Mouse (Mus musculus): ENCODE results near the gene Anxa5. TPM values are rescaled to one million over a fixed set of nuclear protein-coding genes. Genes with fewer than 3 reads are reported as not detected.

The Anxa5 gene
- total and polyA plus RNA-seq, 3 experiments = 30.8 to 47.1 (median 43.4) TPM

DNA sequence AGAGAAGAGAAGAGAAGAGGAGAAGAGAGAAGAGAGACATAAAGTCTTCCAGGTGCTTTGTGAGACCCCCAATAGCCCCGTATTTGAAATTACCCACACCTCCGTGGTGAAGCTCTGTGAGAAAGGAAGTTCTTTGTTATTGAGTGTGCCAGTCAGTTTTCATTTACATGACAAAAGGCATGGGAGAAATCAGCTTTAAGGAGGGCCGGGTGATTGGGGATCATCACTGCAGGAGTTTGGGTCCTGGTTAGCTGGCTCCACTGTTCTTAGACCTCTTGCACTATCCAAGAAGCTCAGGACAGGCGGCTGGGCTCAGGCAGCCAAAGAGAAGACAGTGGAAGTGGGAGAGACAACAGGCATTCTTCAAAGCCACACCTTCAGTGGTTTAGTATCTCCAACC is 46.4 kb upstream of the Anxa5 start:
- peaks cover 7% of the 10 kb centered on the region for H3K27me3 ChIP-seq (replicated peaks)
- no peak overlapping the region for H3K9ac ChIP-seq (ENCODE audit: insufficient read depth, low read depth)
- no peak overlapping the region for H3K4me2 ChIP-seq (ENCODE audit: insufficient read depth, low read depth, poor library complexity, severe bottlenecking)
- no peak overlapping the region for H3K27ac ChIP-seq (ENCODE audit: insufficient read depth, low read depth)
- TF ChIP-seq POLR2AphosphoS2 (IDR thresholded peaks at IDR 0.05; ENCODE audit: low read depth, low read length) (no peak), E2F4 (IDR thresholded peaks at IDR 0.05; ENCODE audit: insufficient replicate concordance, low read depth, low read length) (no peak), MAFK (IDR thresholded peaks at IDR 0.05; ENCODE audit: insufficient replicate concordance, low read length) (no peak), POLR2A (IDR thresholded peaks at IDR 0.05; ENCODE audit: low read depth, low read length) (no peak), PAX5 (IDR thresholded peaks at IDR 0.05; ENCODE audit: low read length) (no peak), CTCF (conservative IDR thresholded peaks at IDR 0.05 in 1 of 2, IDR thresholded peaks at IDR 0.05 in 1 of 2; ENCODE audit: low read depth in 2 of 2, low read length in 2 of 2) (no peak), IRF4 (IDR thresholded peaks at IDR 0.05; ENCODE audit: low read depth, low read length) (no peak), MYC (IDR thresholded peaks at IDR 0.05; ENCODE audit: low read depth, low read length) (no peak), JUN (IDR thresholded peaks at IDR 0.05; ENCODE audit: insufficient read depth, low read depth, low read length) (no peak), NELFE (IDR thresholded peaks at IDR 0.05; ENCODE audit: low read depth, low read length) (no peak), NRF1 (IDR thresholded peaks at IDR 0.05; ENCODE audit: low read depth, low read length) (no peak), UBTF (IDR thresholded peaks at IDR 0.05; ENCODE audit: low read depth, low read length) (no peak), GABPA (IDR thresholded peaks at IDR 0.05; ENCODE audit: insufficient replicate concordance, low read depth, low read length) (no peak), USF1 (IDR thresholded peaks at IDR 0.05; ENCODE audit: low read depth, low read length) (no peak), USF2 (conservative IDR thresholded peaks at IDR 0.05; ENCODE audit: low read depth, low read length) (no peak), TBP (conservative IDR thresholded peaks at IDR 0.05; ENCODE audit: low read depth, low read length) (no peak), HCFC1 (IDR thresholded peaks at IDR 0.05; ENCODE audit: low read depth, low read length) (no peak), BHLHE40 (IDR thresholded peaks at IDR 0.05; ENCODE audit: low read depth, low read length) (no peak), EP300 (IDR thresholded peaks at IDR 0.05; ENCODE audit: low read length) (no peak), RCOR1 (conservative IDR thresholded peaks at IDR 0.05; ENCODE audit: low read depth, low read length) (no peak)
- H3K79me2 ChIP-seq (replicated peaks; ENCODE audit: control insufficient read depth, extremely low read depth, insufficient read depth, poor library complexity, severe bottlenecking) = no peaks in the 10 kb centered on the region
- DNase-seq (ENCODE audit: extremely low read depth) = no peak
- H3K4me3 ChIP-seq (replicated peaks in 1 of 3; ENCODE audit: low read depth in 2 of 3, low read length in 2 of 3, poor library complexity in 1 of 3) = no peak overlapping the region
- peaks cover 0 to 3% of the 10 kb centered on the region in 2 experiments; a peak in 3 of 4 replicates for H3K4me1 ChIP-seq (ENCODE audit: control insufficient read depth in 1 of 2, insufficient read depth in 2 of 2)
- no peaks in the 10 kb centered on the region for H3K9me3 ChIP-seq (replicated peaks; ENCODE audit: low read length)
- dilution Hi-C loops (cut with MboI; ENCODE audit: extremely low pct_ligation_motif_present, extremely low pct_unique_long_range_greater_than_20kb, low sequenced_read_pairs) (no loop called here), in situ Hi-C loops (cut with MboI; ENCODE audit: low pct_ligation_motif_present, low pct_unique_long_range_greater_than_20kb, low sequenced_read_pairs) (no loop called here)
- no peaks in the 10 kb centered on the region for H3K36me3 ChIP-seq (replicated peaks in 1 of 2; ENCODE audit: control insufficient read depth in 1 of 2, insufficient read depth in 1 of 2, low read length in 1 of 2)
